Comparison of ENCODE assay signal across 26 mouse cellular contexts in genomic region chr6:114647011-114647410, GRCm38 (mm10). TPM values are rescaled to one million over a fixed set of nuclear protein-coding genes. Genes with fewer than 3 reads are reported as not detected.
A peak's percentile ranks its signal among the peaks of the same experiment; 100 is the strongest.
DNase-seq lines count a peak whose midpoint lies in the region; ATAC-seq and TF ChIP-seq lines count a peak whose summit lies in the region.
"Had no signal": no experiment of that assay in that cellular context is flagged by ENCODE, and none has a peak within 500 bp of the region (broad histone marks: within the 10 kb centered on the region; RNA-seq: fewer than 3 reads in every experiment).

No protein-coding gene starts in this region.

- WGBS in heart, adult 2 months = 47% methylated on average over 6 of the region's 6 CpGs
- 33% methylated on average over 6 of the region's 6 CpGs for WGBS in heart, embryonic 14.5 days
- 29% methylated on average over 6 of the region's 6 CpGs for WGBS in liver, adult 2 months
- WGBS in liver, postnatal 0 days (ENCODE audit: insufficient replicate concordance) = 53% methylated on average over 6 of the region's 6 CpGs

- no peak for TF ChIP-seq RAD21 in MEL (IDR thresholded peaks at IDR 0.05; ENCODE audit: low read depth, low read length)

- H3K79me2 ChIP-seq in heart, adult 2 months (replicated peaks; ENCODE audit: control insufficient read depth, insufficient read depth, low read length) = no peaks in the 10 kb centered on the region
- H3K79me2 ChIP-seq in liver, adult 2 months (ENCODE audit: control insufficient read depth, insufficient read depth, low read length) = peaks cover 6% of the 10 kb centered on the region; the same call in 1 of the 2 replicates
- peaks cover 6% of the 10 kb centered on the region for H3K79me2 ChIP-seq in MEL (ENCODE audit: control insufficient read depth, insufficient read depth, low read length, poor library complexity)

- no peak for TF ChIP-seq CTCF in heart, adult 2 months (IDR thresholded peaks at IDR 0.05)
- TF ChIP-seq CTCF in liver, adult 2 months (IDR thresholded peaks at IDR 0.05; ENCODE audit: low read depth, low read length) = no peak
- TF ChIP-seq CTCF in liver, postnatal 0 days (IDR thresholded peaks at IDR 0.05; ENCODE audit: low read depth) = no peak
- no peak for TF ChIP-seq CTCF in MEL (IDR thresholded peaks at IDR 0.05 in 2 of 3, conservative IDR thresholded peaks at IDR 0.05 in 1 of 3; ENCODE audit: control insufficient read depth in 1 of 3, insufficient read depth in 1 of 3, low read depth in 2 of 3, low read length in 3 of 3, poor library complexity in 1 of 3, severe bottlenecking in 1 of 3)

- intact Hi-C loops in heart, adult 2 months (cut with DNase I) = loop anchor here (10.0 kb wide), 1 partner anchor 278 kb away; no protein-coding TSS in a partner anchor
- intact Hi-C loops in heart, postnatal 14 days (cut with DNase I) = no loop called here

- no peak for TF ChIP-seq POLR2A in heart, adult 2 months (IDR thresholded peaks at IDR 0.05; ENCODE audit: insufficient read depth, low read depth, low read length)
- TF ChIP-seq POLR2A in liver, adult 2 months (IDR thresholded peaks at IDR 0.05; ENCODE audit: extremely low read depth, insufficient read depth, low read length) = no peak
- TF ChIP-seq POLR2A in MEL (IDR thresholded peaks at IDR 0.05; ENCODE audit: control insufficient read depth in 1 of 2, insufficient read depth in 1 of 2, low read depth in 1 of 2, low read length in 2 of 2, poor library complexity in 1 of 2) = no peak

- no peak overlapping the region for H3K9ac ChIP-seq in heart, adult 2 months (ENCODE audit: low read depth, low read length)
- H3K9ac ChIP-seq in heart, embryonic 14.5 days (ENCODE audit: low read length) = peak overlapping the region; percentile 16; the same call in 1 of the 2 replicates
- H3K9ac ChIP-seq in liver, adult 2 months (ENCODE audit: low read depth, low read length) = no peak overlapping the region
- H3K9ac ChIP-seq in liver, postnatal 0 days (replicated peaks) = no peak overlapping the region
- no peak overlapping the region for H3K9ac ChIP-seq in MEL (ENCODE audit: control insufficient read depth, low read depth, low read length, poor library complexity, severe bottlenecking)
- H3K9ac ChIP-seq: embryonic facial prominence, embryonic 13.5 days; embryonic facial prominence, embryonic 15.5 days; forebrain, embryonic 12.5 days had no signal

- no peaks in the 10 kb centered on the region for H3K27me3 ChIP-seq in heart, adult 2 months (ENCODE audit: control insufficient read depth, insufficient read depth, low read length)
- H3K27me3 ChIP-seq in heart, embryonic 14.5 days (ENCODE audit: control insufficient read depth, insufficient read depth, low read length) = no peaks in the 10 kb centered on the region
- H3K27me3 ChIP-seq in liver, adult 2 months (ENCODE audit: control insufficient read depth, insufficient read depth, low read length) = no peaks in the 10 kb centered on the region
- H3K27me3 ChIP-seq in liver, postnatal 0 days (ENCODE audit: insufficient read depth, low read length) = no peaks in the 10 kb centered on the region
- no peaks in the 10 kb centered on the region for H3K27me3 ChIP-seq in MEL (ENCODE audit: control insufficient read depth in 1 of 2, insufficient read depth in 2 of 2, low read length in 2 of 2)
- H3K27me3 ChIP-seq: embryonic facial prominence, embryonic 13.5 days; embryonic facial prominence, embryonic 15.5 days; forebrain, embryonic 12.5 days had no signal

- no peak for ATAC-seq in heart, embryonic 14.5 days (ENCODE audit: insufficient number of reproducible peaks, insufficient read depth, low FRiP score, low read depth)
- no peak for ATAC-seq in liver, postnatal 0 days
- ATAC-seq: CD4-positive, CD25-positive, alpha-beta regulatory T cell, adult 4 months; forebrain, embryonic 14.5 days had no signal

- no peaks in the 10 kb centered on the region for H3K4me1 ChIP-seq in heart, adult 2 months (ENCODE audit: control insufficient read depth, insufficient read depth, low read length)
- peaks cover 0 to 12% of the 10 kb centered on the region in 2 experiments; a peak in 3 of 4 replicates for H3K4me1 ChIP-seq in heart, embryonic 14.5 days (ENCODE audit: control insufficient read depth in 2 of 2, insufficient read depth in 2 of 2, low read length in 2 of 2)
- H3K4me1 ChIP-seq in liver, adult 2 months (ENCODE audit: control insufficient read depth, insufficient read depth, low read length) = peaks cover 35% of the 10 kb centered on the region
- H3K4me1 ChIP-seq in liver, postnatal 0 days (ENCODE audit: insufficient read depth) = peaks cover 24% of the 10 kb centered on the region
- no peaks in the 10 kb centered on the region for H3K4me1 ChIP-seq in MEL (ENCODE audit: control insufficient read depth in 1 of 2, insufficient read depth in 2 of 2, low read length in 2 of 2)

- peaks cover 2% of the 10 kb centered on the region; the same call in 1 of the 2 replicates for H3K36me3 ChIP-seq in heart, adult 2 months (ENCODE audit: control insufficient read depth, insufficient read depth, low read length)
- H3K36me3 ChIP-seq in heart, embryonic 14.5 days (ENCODE audit: control insufficient read depth, insufficient read depth, low read length) = no peaks in the 10 kb centered on the region
- H3K36me3 ChIP-seq in liver, adult 2 months (ENCODE audit: control insufficient read depth, insufficient read depth, low read length) = no peaks in the 10 kb centered on the region
- H3K36me3 ChIP-seq in liver, postnatal 0 days (replicated peaks; ENCODE audit: insufficient read depth, low read length) = no peaks in the 10 kb centered on the region
- peaks cover 0 to 8% of the 10 kb centered on the region in 2 experiments; a peak in 2 of 4 replicates for H3K36me3 ChIP-seq in MEL (ENCODE audit: control insufficient read depth in 1 of 2, insufficient read depth in 2 of 2, low read length in 2 of 2)
- H3K36me3 ChIP-seq: embryonic facial prominence, embryonic 13.5 days; embryonic facial prominence, embryonic 15.5 days; forebrain, embryonic 10.5 days; forebrain, embryonic 12.5 days had no signal

- H3K27ac ChIP-seq in heart, adult 2 months = no peak overlapping the region
- H3K27ac ChIP-seq in heart, embryonic 14.5 days (replicated peaks in 1 of 2; ENCODE audit: control insufficient read depth in 1 of 2, insufficient read depth in 1 of 2, low read depth in 2 of 2, low read length in 2 of 2) = 0 out of 4 replicates have a peak overlapping the region, but pooled peaks of 1 of the 2 experiments have one; percentile 9
- peak overlapping the region; percentile 74 for H3K27ac ChIP-seq in liver, adult 2 months (replicated peaks; ENCODE audit: insufficient read depth, low read depth, low read length)
- no peak overlapping the region for H3K27ac ChIP-seq in liver, postnatal 0 days (ENCODE audit: low read depth)
- H3K27ac ChIP-seq in MEL (ENCODE audit: control insufficient read depth, low read depth, low read length) = no peak overlapping the region
- H3K27ac ChIP-seq: embryonic facial prominence, embryonic 13.5 days; embryonic facial prominence, embryonic 15.5 days; forebrain, embryonic 10.5 days; forebrain, embryonic 12.5 days had no signal

- TF ChIP-seq EP300 in heart, adult 2 months (IDR thresholded peaks at IDR 0.05; ENCODE audit: insufficient read depth, low read depth, low read length) = no peak
- TF ChIP-seq EP300 in liver, postnatal 0 days (IDR thresholded peaks at IDR 0.05; ENCODE audit: low read depth) = no peak
- no peak for TF ChIP-seq EP300 in MEL (IDR thresholded peaks at IDR 0.05; ENCODE audit: low read depth in 1 of 2, low read length in 2 of 2)

- H3K4me2 ChIP-seq in heart, embryonic 14.5 days (ENCODE audit: low read length) = no peak overlapping the region
- H3K4me2 ChIP-seq in liver, postnatal 0 days (ENCODE audit: low read depth, low read length) = no peak overlapping the region
- H3K4me2 ChIP-seq: embryonic facial prominence, embryonic 13.5 days; embryonic facial prominence, embryonic 15.5 days; forebrain, embryonic 12.5 days had no signal

- no peak overlapping the region for H3K4me3 ChIP-seq in heart, adult 2 months
- no peak overlapping the region for H3K4me3 ChIP-seq in heart, embryonic 14.5 days (ENCODE audit: control insufficient read depth in 1 of 2, insufficient read depth in 1 of 2, low read depth in 1 of 2, low read length in 2 of 2)
- H3K4me3 ChIP-seq in liver, adult 2 months (ENCODE audit: insufficient read depth, low read depth, low read length) = no peak overlapping the region
- H3K4me3 ChIP-seq in liver, postnatal 0 days (ENCODE audit: low read depth, low read length) = no peak overlapping the region
- no peak overlapping the region for H3K4me3 ChIP-seq in MEL (ENCODE audit: control insufficient read depth in 1 of 2, insufficient read depth in 1 of 2, low read depth in 2 of 2, low read length in 2 of 2)
- H3K4me3 ChIP-seq: embryonic facial prominence, embryonic 13.5 days; embryonic facial prominence, embryonic 15.5 days; erythroblast, embryonic 14.5 days; forebrain, embryonic 10.5 days; forebrain, embryonic 12.5 days had no signal

- H3K9me3 ChIP-seq in heart, embryonic 14.5 days (ENCODE audit: control insufficient read depth, low read length) = no peaks in the 10 kb centered on the region
- no peaks in the 10 kb centered on the region for H3K9me3 ChIP-seq in liver, postnatal 0 days (ENCODE audit: low read length)
- H3K9me3 ChIP-seq in MEL (replicated peaks; ENCODE audit: insufficient read depth, low read length) = no peaks in the 10 kb centered on the region
- H3K9me3 ChIP-seq: embryonic facial prominence, embryonic 13.5 days; embryonic facial prominence, embryonic 15.5 days; forebrain, embryonic 10.5 days; forebrain, embryonic 12.5 days; G1E had no signal

- DNase-seq in heart, adult 11 months = peak; percentile 89
- DNase-seq in heart, adult 2 months = no peak
- DNase-seq in heart, postnatal 14 days = no peak
- DNase-seq in liver, adult 2 months (ENCODE audit: extremely low read depth, low read depth, low spot score) = peak; percentile 59
- DNase-seq in liver, postnatal 0 days = no peak
- DNase-seq in MEL (ENCODE audit: low read depth, low spot score) = peak; percentile 10
- DNase-seq: adrenal gland, adult 2 months; adrenal gland, postnatal 10 days; adrenal gland, postnatal 25 days; B cell, adult 2 months; cerebellum, adult 11 months; cerebellum, adult 18-20 months; cerebellum, adult 8-10 months; cerebellum, adult 9-11 months; cerebellum, postnatal 14 days; cerebellum, postnatal 36 days; embryo, embryonic 11 days had no signal

TF ChIP-seq in MEL, 35 proteins besides CTCF, POLR2A, EP300 and RAD21 (continues in another document):
- no peak for TF ChIP-seq CHD1 (IDR thresholded peaks at IDR 0.05; ENCODE audit: low read depth, low read length)

RNA-seq across cellular contexts. Expression of gene Atg7, which starts 4.1 kb away (rescaled TPM):
- 10 to 100 TPM in 1 of 2 experiments, 1 to 10 TPM in 1; 9.9 to 10.7 TPM for total RNA-seq in heart, adult 2 months (2021)
- polyA plus RNA-seq in heart, adult 2 months (2012; rRNA removed) = 11.1 and 14.6 TPM in 2 replicates
- polyA plus RNA-seq in heart, embryonic 14.5 days (2014; fragmentation: Nextera tagmentation; extraction: Ambion mirVana) = 18.1 and 20.0 TPM in 2 replicates
- 10 to 100 TPM; 12.5 to 16.0 TPM for total RNA-seq in heart, postnatal 14 days (2021)
- total RNA-seq in liver, adult 2 months (2014; rRNA removed) = 18.8 and 22.6 TPM in 2 replicates
- polyA plus RNA-seq in liver, adult 2 months (2012; rRNA removed) = 31.7 and 36.7 TPM in 2 replicates
- polyA plus RNA-seq in liver, postnatal 0 days (2015; fragmentation: Nextera tagmentation; extraction: Ambion mirVana) = 9.6 and 10.9 TPM in 2 replicates
- total RNA-seq in MEL (2012; rRNA removed) = 11.3 and 14.6 TPM in 2 replicates
- 10 to 100 TPM in 1 of 2 experiments, not detected in 1; 14.6 TPM for polyA plus RNA-seq in MEL (2012; ENCODE audit: insufficient read depth in 1 of 2, insufficient read length in 2 of 2, low read depth in 1 of 2, low replicate concordance in 2 of 2, missing spikeins in 1 of 2)

Comparison
In these comparisons a context has a peak if more than half of its experiments do, and no peak if none do; other contexts are left out.
1. DNase-seq: peak in heart, adult 11 months (single experiment), liver, adult 2 months (single experiment) and MEL (single experiment); none in heart, adult 2 months (0 of 2), heart, postnatal 14 days (0 of 2) and liver, postnatal 0 days (single experiment).